Mouse (Mus musculus) mouse trophoblast stem cell (cell line): ENCODE measurements at regions not wholly inside any gene's neighbourhood (a gene's known extent, or its start where the extent isn't known, plus 50 kb on each side); places are given as distances from the start of the nearest gene placed in this dataset.

ENCODE experiments used
- in situ Hi-C, 2 experiments: fragments of 300-500 bp; cut with MseI, MboI; formaldehyde crosslinking; loops; 2 replicates in 1 of 2; 3 replicates in 1 of 2; pipeline ENCODE4 v1.15.1; 2025

DNA sequence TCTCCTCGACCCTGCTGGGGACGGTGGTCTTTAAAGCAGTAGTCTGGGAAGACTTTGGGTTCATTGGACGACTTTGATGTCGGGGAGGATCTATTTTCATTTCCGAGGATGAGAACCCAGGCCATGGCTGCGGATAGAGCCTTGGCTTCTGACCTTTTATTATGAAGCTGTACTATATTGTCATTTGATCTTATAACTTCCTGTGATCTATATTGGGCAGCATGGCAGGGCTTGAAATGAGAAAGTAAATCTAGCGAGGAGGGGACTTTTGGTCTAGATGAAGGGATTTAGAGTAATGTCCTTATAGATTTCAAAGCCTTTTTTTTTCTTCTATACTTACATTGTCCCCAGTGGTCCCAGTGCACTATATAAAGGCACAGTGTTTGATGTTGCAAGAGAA, 172.8 kb upstream of the Stt3b start:
- in situ Hi-C loops, result no loop called here

- in situ Hi-C loops, result no loop called here
Measured at GRCm38 (mm10) chr9:115483721-115484120, 173.5 kb upstream of the Stt3b start.

- in situ Hi-C loops, result no loop called here
Measured at GRCm38 (mm10) chr9:115484408-115484807, 174.2 kb upstream of the Stt3b start.

- in situ Hi-C loops, result no loop called here
Measured at GRCm38 (mm10) chr9:115485219-115485618, 175.0 kb upstream of the Stt3b start.

DNA sequence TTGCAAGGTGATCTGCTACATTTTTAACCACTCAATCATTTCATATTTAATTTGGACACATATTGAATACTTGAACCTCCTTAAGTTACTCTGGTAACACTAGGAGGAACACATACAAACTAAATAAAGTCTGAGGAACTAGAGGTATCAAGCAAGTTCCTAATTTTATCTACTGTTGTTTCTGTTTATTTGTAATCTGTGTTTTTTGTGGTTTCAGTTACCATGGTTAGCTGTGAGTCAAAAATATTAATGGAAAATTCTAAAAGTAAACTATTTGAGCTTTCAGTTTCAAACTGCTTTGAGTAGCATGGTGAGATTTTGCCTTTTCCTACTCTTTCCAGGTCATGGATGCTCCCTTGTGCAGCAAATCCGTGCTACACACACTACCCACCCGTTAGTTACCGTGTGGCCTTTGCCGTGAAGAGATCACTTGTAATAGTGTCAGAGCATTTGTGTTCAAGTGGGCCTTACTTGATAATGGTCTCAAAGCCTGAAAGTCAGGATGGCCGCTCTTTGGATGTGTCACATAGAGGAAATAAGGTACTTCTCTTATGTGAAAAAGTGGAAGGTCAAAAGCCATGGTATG, 177.0 kb upstream of the Stt3b start:
- in situ Hi-C loops, result no loop called here

GRCm38 (mm10) chr9:115488913-115489809, 178.9 kb upstream of the Stt3b start:
- in situ Hi-C loops, result no loop called here

- in situ Hi-C loops, result no loop called here
Measured at GRCm38 (mm10) chr9:115492431-115493171, 182.4 kb upstream of the Stt3b start.

- in situ Hi-C loops, result no loop called here
Measured at GRCm38 (mm10) chr9:115493765-115494164, 183.5 kb upstream of the Stt3b start.

DNA sequence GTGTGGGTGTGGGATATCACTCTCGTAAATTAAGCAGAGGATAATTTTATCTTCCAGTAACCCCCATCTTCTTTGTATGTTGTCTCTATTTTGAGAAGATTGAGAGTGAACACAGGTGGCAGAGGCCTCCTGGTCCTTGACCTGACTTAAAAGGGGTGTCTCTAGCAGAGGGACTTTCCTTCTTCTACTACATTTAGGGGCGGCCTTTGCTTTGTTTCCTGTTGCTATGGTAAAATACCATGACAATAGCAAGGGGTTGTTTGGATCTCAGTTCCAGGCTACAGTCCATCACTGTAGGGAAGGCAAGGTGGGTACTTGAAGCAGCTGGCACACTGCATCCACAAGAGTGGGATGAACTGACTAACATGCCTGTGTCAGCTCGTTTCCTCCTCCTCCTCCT, 189.3 kb upstream of the Stt3b start:
- in situ Hi-C loops, result no loop called here

DNA sequence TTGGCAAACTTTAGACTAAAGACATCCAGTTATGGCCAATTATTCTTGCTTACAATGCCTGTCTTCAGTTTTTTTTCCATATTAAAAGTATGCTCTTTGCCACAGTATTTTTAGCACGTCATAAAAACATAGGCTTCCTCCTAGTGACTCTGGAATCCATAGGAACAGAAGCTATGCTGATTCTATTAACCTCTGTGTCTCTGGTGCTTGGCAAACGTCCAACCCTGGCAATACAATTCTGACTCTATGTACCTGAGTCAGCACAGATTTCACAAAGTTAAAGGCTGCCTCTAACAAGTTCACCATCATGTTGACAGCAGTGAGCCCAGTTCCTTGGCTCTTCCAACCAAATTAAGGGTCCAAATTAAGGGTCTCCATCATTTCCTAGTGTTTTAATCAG, 194.6 kb upstream of the Stt3b start:
- in situ Hi-C loops, result no loop called here

- in situ Hi-C loops, result no loop called here
Measured at GRCm38 (mm10) chr9:115507131-115507689, 197.0 kb upstream of the Stt3b start.

- in situ Hi-C loops, result no loop called here
Measured at GRCm38 (mm10) chr9:115512835-115513629, 202.8 kb upstream of the Stt3b start.

- in situ Hi-C loops, result no loop called here
Measured at GRCm38 (mm10) chr9:115517903-115518302, 207.7 kb upstream of the Stt3b start.

- in situ Hi-C loops, result no loop called here
Measured at GRCm38 (mm10) chr9:115524161-115524560, 213.9 kb upstream of the Stt3b start.

- in situ Hi-C loops, result no loop called here
Measured at GRCm38 (mm10) chr9:115524591-115524990, 214.4 kb upstream of the Stt3b start.

DNA sequence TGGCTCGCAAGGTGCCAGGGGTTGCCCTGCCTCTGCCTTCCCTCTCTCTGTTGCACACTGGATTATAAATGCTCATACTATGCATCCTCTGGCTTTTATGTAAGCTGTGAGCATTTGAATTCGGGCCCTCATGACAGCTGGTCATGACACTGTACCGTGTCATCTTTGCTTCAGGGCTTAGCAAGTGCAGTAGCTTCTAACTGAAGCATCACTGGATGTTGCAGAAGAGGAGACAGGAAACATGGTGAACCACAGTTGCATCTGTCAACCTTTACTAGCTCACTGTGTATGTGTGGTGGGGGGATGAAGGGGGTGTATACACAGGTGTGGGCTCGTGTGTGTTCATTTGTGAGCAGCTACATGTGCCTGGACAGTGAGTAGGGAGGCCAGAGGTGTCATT, 216.1 kb upstream of the Stt3b start:
- in situ Hi-C loops, result no loop called here

- in situ Hi-C loops, result no loop called here
Measured at GRCm38 (mm10) chr9:115526981-115527380, 216.8 kb upstream of the Stt3b start.

- in situ Hi-C loops, result no loop called here
Measured at GRCm38 (mm10) chr9:115534198-115534597, 224.0 kb upstream of the Stt3b start.

DNA sequence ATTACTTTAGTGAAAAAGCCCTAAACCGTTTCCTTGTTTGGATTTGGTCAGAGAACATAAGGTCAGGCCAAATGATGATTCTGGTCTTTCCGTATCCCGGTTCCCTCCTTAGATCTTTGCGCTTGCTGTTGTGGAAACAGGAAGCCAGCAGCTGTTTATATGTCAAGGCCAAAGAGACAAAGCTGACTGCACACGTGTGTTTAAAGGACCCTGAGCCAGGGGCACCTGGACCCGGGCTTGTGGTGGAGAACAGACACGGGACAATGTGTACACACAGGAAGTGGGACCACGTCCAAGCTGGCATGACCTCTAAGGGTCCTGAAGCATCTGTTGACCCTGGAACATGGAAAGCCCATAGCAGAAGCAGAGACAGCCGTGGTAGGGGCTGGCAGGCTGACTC, 233.4 kb upstream of the Stt3b start:
- in situ Hi-C loops, result no loop called here

GRCm38 (mm10) chr9:115545178-115545577, 235.0 kb upstream of the Stt3b start:
- in situ Hi-C loops, result no loop called here

- in situ Hi-C loops, result no loop called here
Measured at GRCm38 (mm10) chr9:115545792-115546191, 235.6 kb upstream of the Stt3b start.
